ENCODE assay signal across 8 mouse cellular contexts in the genomic region with DNA sequence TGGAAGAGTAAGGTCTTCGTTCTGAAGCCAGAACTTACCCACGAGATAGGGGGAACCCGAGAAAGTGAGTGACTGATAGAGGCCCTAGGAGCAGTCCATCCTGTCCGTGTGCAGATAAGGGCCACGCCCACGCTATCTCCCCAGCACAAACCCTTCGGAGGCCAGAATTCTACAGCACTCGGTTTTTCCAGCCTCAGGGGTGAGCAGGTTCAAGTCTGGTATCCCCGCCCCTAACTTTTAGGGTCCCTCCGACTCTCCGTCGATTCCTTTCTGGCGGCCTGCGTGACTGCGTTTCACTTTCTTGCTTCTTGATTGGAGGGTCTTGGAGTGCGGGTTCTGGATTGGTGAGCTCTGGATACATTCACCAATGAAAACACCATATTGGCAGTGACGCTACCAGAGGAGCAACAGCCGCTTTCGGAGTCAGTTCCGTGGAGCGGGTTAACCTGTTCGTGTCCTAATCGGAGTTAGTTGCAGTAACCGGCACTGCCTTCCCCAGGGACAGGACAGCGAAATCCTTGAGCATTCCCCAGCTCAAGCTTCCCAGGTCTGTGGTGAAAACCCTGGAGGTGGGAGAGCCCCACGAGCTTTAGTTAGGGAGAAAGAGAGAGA. TPM values are rescaled to one million over a fixed set of nuclear protein-coding genes. Genes with fewer than 3 reads are reported as not detected.
DNase-seq lines count a peak whose midpoint lies in the region; ATAC-seq and TF ChIP-seq lines count a peak whose summit lies in the region.

A gene (minus strand): TSS at position 271 of the 612 bp plus-strand sequence.

- peaks cover 47% of the 10 kb centered on the region for H3K4me1 ChIP-seq in megakaryocyte, embryonic 14.5 days

- peak; percentile 98 for DNase-seq in ZHBTc4 (ENCODE audit: low read depth, low spot score)
- peak; percentile 91 for DNase-seq in gastrocnemius, adult 2 months
- DNase-seq in hindlimb bud, embryonic 11.5 days (ENCODE audit: extremely low spot score, low read depth, low spot score): peak; percentile 97
- peak; percentile 75 to 95 for DNase-seq in left cerebral cortex, adult 8-10 months (ENCODE audit: low spot score in 2 of 2)
- DNase-seq in right cerebral cortex, postnatal 10 days (ENCODE audit: low spot score in 2 of 2): peak; percentile 96 to 98
- DNase-seq in urinary bladder, postnatal 25 days (ENCODE audit: low spot score): peak; percentile 73

- H3K9me3 ChIP-seq in megakaryocyte, embryonic 14.5 days: no peaks in the 10 kb centered on the region

- H3K27ac ChIP-seq in gastrocnemius, adult 2 months: peak within 1 kb of the TSS; percentile 96

- intact Hi-C loops in gastrocnemius, adult 2 months (cut with DNase I): loop anchor here (10.0 kb wide), 1 partner anchor 166 kb away; a partner anchor contains a TSS

- peak; percentile 89 for ATAC-seq in common myeloid progenitor, adult 5-6 weeks (replicated peaks; ENCODE audit: low read depth, poor library complexity, severe bottlenecking)

- no peak for TF ChIP-seq CTCF in gastrocnemius, adult 2 months (IDR thresholded peaks at IDR 0.05)

- peaks cover 71% of the 10 kb centered on the region for H3K36me3 ChIP-seq in megakaryocyte, embryonic 14.5 days (replicated peaks; ENCODE audit: low read length)

- H3K27me3 ChIP-seq in megakaryocyte, embryonic 14.5 days (replicated peaks): no peaks in the 10 kb centered on the region

- H3K4me3 ChIP-seq in gastrocnemius, adult 2 months: peak within 1 kb of the TSS; percentile 73
- peak within 1 kb of the TSS; percentile 95 for H3K4me3 ChIP-seq in megakaryocyte, embryonic 14.5 days (replicated peaks)

RNA-seq across cellular contexts. Expression of the gene that starts here (rescaled TPM):
- 17.7 and 18.0 TPM in 2 replicates for total RNA-seq in common myeloid progenitor, adult 5-6 weeks (2017)
- total RNA-seq in gastrocnemius, adult 2 months (2021): 1 to 10 TPM; 7.9 to 8.6 TPM
- 10 to 100 TPM; 29.1 to 35.0 (median 30.4) TPM for total RNA-seq in left cerebral cortex, adult 8-10 months (2022)
- 17.0 and 28.8 TPM in 2 replicates for polyA plus RNA-seq in megakaryocyte, embryonic 14.5 days (2012; ENCODE audit: insufficient read depth, low replicate concordance)

Comparison
In these comparisons a context has a peak if more than half of its experiments do, and no peak if none do; other contexts are left out.
1. Peak in every context shown above with its lines: DNase-seq, ATAC-seq, H3K4me3 ChIP-seq and H3K27ac ChIP-seq.